Mouse (Mus musculus) intestine, embryonic 15.5 days (tissue): Measurements from ENCODE around the gene Id3. TPM values are rescaled to one million over a fixed set of nuclear protein-coding genes. Genes with fewer than 3 reads are reported as not detected.
A peak's percentile ranks its signal among the peaks of the same experiment; 100 is the strongest.

ENCODE experiments used
- ATAC-seq: fragments of 200-750 bp; cut with Nextera tagmentation; 2 replicates; pipeline ENCODE4 v1.8.0; 2017; ENCODE audit warnings: moderate TSS enrichment, moderate library complexity
- H3K27ac ChIP-seq: fragments of 300-500 bp; sonication (generic); 2 replicates; pipeline ENCODE4 v1.5.1; 2015; ENCODE audit warnings: mild to moderate bottlenecking, inconsistent platforms
- H3K27me3 ChIP-seq: fragments of 300-500 bp; sonication (generic); replicated peaks from 2 replicates; pipeline ENCODE4 v1.6.1; 2015; ENCODE audit warnings: inconsistent platforms
- H3K36me3 ChIP-seq: fragments of 300-500 bp; sonication (generic); 2 replicates; pipeline ENCODE4 v1.6.1; 2015; ENCODE audit warnings: inconsistent platforms
- H3K4me1 ChIP-seq: fragments of 300-500 bp; sonication (generic); replicated peaks from 2 replicates; pipeline ENCODE4 v1.6.1; 2015; ENCODE audit warnings: inconsistent platforms
- H3K4me2 ChIP-seq: fragments of 300-500 bp; sonication (generic); replicated peaks from 2 replicates; pipeline ENCODE4 v1.6.1; 2015; ENCODE audit warnings: mild to moderate bottlenecking, inconsistent platforms
- H3K4me3 ChIP-seq: fragments of 300-500 bp; sonication (generic); replicated peaks from 2 replicates; pipeline ENCODE4 v1.5.1; 2015; ENCODE audit warnings: inconsistent platforms
- H3K9ac ChIP-seq: fragments of 300-500 bp; sonication (generic); 2 replicates; pipeline ENCODE4 v1.6.1; 2015; ENCODE audit warnings: inconsistent platforms
- H3K9me3 ChIP-seq: fragments of 300-500 bp; sonication (generic); 2 replicates; pipeline ENCODE4 v1.6.1; 2016; ENCODE audit warnings: inconsistent platforms
- WGBS: fragments of 180-500 bp; shearing (Covaris S2); methylation state at CpG from one replicate; pipeline ENCODE4 v1.1.7; 2015; 5-methylcytosine and 5-hydroxymethylcytosine counted together
- polyA plus RNA-seq: library from polyadenylated mRNA; unstranded; fragments of >200 nt; fragmentation: Nextera tagmentation; extraction: Ambion mirVana; gene quantifications from 2 replicates; pipeline ENCODE4 v1.2.1, GENCODE M21; 2015

Gene Id3
- polyA plus RNA-seq, 1 experiment from 2014 or later, result 285 TPM

DNA sequence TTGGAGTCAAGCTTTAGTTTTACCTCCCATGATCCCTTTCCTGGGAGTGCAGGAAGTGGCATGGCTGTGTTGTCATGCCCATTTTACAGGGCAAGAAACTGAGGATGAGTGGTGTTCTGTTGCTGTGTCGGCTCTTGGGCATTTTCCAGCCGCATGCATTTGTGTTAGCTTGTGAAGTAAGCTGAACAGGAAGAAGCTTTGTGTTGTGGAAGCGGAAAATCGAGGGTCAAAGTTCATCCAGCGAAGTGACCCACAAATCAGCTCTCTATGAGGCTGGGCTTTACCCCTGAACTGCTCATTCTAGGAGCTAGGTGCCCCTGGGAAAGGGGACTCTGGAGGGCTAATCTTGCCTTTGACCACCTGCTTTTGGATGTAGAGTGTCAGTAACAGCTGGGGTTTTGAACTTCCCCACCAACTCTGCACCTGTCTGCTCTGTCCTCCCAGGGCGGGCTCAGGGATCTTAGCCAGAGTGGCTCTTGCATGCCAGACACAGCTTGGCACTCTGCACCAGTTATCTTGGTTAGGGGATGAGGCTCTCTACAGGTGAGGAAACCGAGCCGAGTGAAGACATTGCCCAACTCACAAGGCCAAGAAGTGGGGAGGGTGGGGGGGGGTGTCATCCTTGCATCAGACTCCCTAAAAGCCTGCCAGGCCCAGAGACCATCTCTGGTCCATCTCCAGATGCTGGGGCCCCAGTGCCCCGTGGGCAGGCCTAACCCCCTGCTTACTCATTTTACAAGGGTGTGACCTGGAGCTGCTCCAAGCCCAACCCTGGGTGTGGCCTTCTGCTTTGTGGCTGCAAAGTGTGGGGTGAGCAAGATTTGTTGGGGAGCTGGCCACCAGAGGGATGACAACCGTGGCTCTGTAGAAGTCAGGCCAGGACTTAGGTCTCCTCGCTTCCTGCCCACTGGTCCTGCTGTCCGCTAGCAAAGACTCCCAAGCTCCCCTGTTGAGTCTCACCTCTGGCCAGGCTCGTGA lies 31.2 kb downstream of the Id3 start:
- WGBS, result 58% methylated on average over 13 of the region's 13 CpGs
- ATAC-seq, result peak; percentile 50
- no peaks in the 10 kb centered on the region for H3K27me3 ChIP-seq
- peaks cover 54% of the 10 kb centered on the region for H3K4me1 ChIP-seq
- H3K27ac ChIP-seq, result peak overlapping the region; percentile 70
- H3K36me3 ChIP-seq, result no peaks in the 10 kb centered on the region
- H3K4me3 ChIP-seq, result peak overlapping the region; percentile 75; the same call in 1 of the 2 replicates
- 0 out of 2 replicates have a peak overlapping the region, but pooled peaks have one; percentile 17 for H3K9ac ChIP-seq
- H3K4me2 ChIP-seq, result peak overlapping the region; percentile 97
- H3K9me3 ChIP-seq, result no peaks in the 10 kb centered on the region

DNA sequence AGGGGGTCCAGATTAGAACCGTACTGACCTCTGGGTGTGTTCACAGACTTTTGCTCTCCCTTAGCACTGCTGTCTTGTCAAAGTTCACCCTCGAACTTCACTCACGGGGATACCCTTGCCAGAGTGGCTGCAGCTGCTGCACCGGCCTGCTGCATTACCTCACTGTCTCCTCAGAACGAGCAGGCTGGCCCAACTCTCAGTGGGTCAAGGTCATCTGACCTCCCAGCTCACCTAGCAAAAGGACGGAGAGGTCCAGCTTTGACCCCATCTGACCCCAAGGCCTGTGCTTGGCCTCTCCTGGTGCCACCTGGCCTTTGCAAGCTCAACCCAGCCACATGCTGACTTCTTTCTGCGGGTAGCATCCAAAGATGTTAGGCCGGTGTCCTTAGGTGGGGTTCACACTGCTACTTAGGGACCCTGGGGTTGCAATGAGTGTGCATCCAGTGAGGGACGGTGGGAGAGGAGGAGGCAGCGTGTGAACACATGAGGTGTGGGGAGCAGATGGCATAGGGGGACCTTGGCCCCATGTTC lies 32.8 kb downstream of the Id3 start:
- no peak overlapping the region for H3K4me3 ChIP-seq
- ATAC-seq, result no peak
- H3K4me1 ChIP-seq, result peaks cover 64% of the 10 kb centered on the region
- 0 out of 2 replicates have a peak overlapping the region, but pooled peaks have one; percentile 19 for H3K4me2 ChIP-seq
- WGBS, result 62% methylated on average over 10 of the region's 10 CpGs
- 0 out of 2 replicates have a peak overlapping the region, but pooled peaks have one; percentile 45 for H3K27ac ChIP-seq
- no peak overlapping the region for H3K9ac ChIP-seq
- H3K9me3 ChIP-seq, result no peaks in the 10 kb centered on the region
- no peaks in the 10 kb centered on the region for H3K36me3 ChIP-seq
- no peaks in the 10 kb centered on the region for H3K27me3 ChIP-seq

DNA sequence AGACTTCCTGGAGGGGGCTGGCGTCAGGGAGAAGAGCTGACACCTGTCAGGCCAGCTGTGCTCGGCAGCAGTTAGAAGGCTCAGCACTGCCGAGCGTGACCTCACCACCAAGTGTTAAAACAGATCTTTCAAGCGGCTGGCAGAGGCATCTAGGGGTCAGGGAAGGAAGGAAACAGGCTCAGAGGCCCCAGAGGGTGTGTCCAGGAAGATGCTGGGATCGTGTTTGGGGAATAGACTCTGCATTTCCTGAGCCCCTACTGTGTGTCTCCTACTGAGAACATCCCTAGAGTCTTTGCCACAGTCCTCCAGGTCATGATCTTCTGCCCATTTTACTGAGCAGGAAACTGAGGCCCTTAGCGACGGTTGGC lies 33.9 kb downstream of the Id3 start:
- peaks cover 62% of the 10 kb centered on the region for H3K4me1 ChIP-seq

DNA sequence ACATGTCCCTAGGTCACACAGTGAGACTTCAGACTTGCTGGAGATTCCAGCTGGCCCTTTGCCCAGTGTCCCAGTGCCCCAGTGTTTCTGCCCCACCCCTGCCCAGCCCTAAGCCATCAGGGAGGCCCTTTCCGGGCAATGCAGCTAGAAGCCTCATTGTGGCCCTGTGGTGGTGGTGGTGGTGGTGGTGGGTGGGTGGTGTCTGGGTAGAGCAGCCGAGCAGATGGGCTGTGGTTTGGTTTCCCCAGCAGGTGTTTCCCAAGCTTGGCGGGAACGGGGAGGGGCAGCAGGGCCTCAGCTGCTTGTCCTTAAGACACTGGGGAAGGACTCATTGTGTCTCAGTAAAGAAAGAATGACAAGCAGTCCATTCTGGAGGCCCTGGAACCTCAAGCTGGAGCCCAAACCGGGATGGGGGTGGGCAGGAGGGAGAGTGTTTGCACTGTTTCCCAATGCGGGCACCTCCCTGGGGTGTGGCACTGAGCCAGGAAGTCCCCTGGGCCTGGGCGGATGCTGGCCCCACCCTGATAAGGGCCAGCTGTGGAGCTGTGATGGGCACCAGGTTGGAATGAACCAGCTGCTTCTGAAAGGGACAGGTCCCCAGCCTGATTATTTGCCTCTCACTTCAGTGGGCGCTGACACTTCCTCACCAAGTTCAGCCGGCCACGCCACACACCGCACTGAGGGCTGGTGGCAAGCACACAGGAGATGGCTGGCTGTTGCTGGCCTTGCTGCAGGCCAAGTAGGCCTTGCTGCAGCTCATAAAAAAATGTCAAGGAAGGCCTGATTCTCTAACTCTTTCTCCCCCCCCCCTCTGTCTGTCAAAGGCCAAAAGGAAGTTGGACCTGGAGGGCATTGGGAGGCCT lies 34.5 kb downstream of the Id3 start:
- Histone ChIP-seq H3K4me3 (no peak overlapping the region), H3K36me3 (no peaks in the 10 kb centered on the region), H3K27ac (peak overlapping the region; percentile 81), H3K9me3 (no peaks in the 10 kb centered on the region), H3K4me2 (peak overlapping the region; percentile 19), H3K9ac (no peak overlapping the region), H3K4me1 (peaks cover 62% of the 10 kb centered on the region), H3K27me3 (no peaks in the 10 kb centered on the region)
- WGBS, result 44% methylated on average over 11 of the region's 11 CpGs
- peak; percentile 77 for ATAC-seq

More for the DNA sequence above, 33.9 kb downstream of the Id3 start:
- H3K36me3 ChIP-seq, result no peaks in the 10 kb centered on the region
- 38% methylated on average over 8 of the region's 8 CpGs for WGBS
- no peaks in the 10 kb centered on the region for H3K27me3 ChIP-seq
- ATAC-seq, result no peak
- H3K9me3 ChIP-seq, result no peaks in the 10 kb centered on the region
- H3K4me2 ChIP-seq, result 0 out of 2 replicates have a peak overlapping the region, but pooled peaks have one; percentile 19
- H3K27ac ChIP-seq, result peak overlapping the region; percentile 81
- H3K4me3 ChIP-seq, result no peak overlapping the region
- no peak overlapping the region for H3K9ac ChIP-seq

DNA sequence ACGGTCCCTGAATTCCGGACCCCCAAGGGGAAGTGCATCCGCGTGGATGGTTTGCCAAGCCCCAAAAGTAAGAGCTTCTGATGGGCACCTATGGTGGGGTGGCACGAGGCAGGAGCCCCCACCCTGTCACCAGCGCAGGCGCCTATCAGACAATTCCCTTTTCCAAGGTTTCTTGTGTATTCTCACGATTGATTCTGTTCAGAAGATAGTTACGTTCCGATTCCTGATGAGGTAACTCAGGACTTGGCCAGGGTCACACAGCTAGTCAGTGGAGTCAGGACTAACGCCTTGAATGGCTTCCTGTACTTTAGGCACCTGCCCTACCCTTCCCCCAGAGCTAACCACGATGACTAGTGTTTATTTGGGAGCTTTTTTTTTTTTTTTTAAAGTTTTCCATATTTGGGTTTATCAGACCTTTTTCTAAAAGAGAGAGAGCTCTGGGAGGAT lies 35.2 kb downstream of the Id3 start:
- Histone ChIP-seq H3K9me3 (no peaks in the 10 kb centered on the region), H3K27ac (peak overlapping the region; percentile 81), H3K4me2 (no peak overlapping the region), H3K27me3 (no peaks in the 10 kb centered on the region), H3K4me3 (no peak overlapping the region), H3K36me3 (no peaks in the 10 kb centered on the region), H3K4me1 (peaks cover 57% of the 10 kb centered on the region), H3K9ac (no peak overlapping the region)
- no peak for ATAC-seq
- 82% methylated on average over 12 of the region's 12 CpGs for WGBS

DNA sequence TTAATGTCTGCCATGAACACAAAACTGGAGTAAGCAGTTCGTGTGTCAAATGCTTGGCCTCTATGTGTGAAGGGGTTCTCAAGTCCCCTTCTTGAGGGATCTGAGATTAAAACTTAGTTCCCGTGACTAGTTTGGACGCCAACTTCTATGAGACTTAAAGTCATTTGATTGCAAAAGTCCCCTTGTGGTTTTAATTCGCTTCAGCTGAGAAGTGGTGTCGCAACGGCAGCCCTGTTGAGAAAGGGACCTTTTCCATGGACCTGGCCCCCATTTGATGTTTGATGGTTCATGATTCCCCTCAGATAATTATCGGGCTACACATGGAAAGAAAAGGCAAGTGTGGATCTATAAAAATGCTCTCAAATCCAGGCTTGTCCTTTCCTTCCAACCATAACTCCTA lies 36.2 kb downstream of the Id3 start:
- peaks cover 50% of the 10 kb centered on the region for H3K4me1 ChIP-seq
- WGBS, result 90% methylated on average over 7 of the region's 7 CpGs
- no peak overlapping the region for H3K9ac ChIP-seq
- no peaks in the 10 kb centered on the region for H3K36me3 ChIP-seq
- H3K27ac ChIP-seq, result no peak overlapping the region
- H3K27me3 ChIP-seq, result no peaks in the 10 kb centered on the region
- no peak overlapping the region for H3K4me3 ChIP-seq
- no peak for ATAC-seq
- H3K9me3 ChIP-seq, result no peaks in the 10 kb centered on the region
- 0 out of 2 replicates have a peak overlapping the region, but pooled peaks have one; percentile 46 for H3K4me2 ChIP-seq

DNA sequence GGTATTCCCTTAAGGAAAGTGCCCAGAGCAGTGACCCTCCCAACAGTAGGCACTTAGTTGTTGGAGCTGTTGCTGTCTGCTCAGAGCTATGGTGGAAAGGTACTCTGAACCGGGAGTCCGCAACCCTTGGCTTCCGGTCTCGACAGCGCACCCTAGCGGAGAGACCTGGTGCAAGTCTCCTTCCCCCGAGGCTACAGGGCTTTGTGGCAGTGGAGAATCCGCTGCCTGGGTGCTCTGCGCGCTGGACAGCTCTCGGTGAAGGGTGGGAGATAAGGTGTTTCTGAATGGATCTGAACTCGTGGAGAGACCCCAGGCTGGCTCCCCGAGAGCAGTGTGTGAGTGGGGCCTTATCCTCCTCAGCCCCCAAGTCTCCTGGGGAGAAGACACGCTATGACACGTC lies 36.7 kb downstream of the Id3 start:
- Histone ChIP-seq H3K4me3 (peak overlapping the region; percentile 24), H3K9me3 (no peaks in the 10 kb centered on the region), H3K36me3 (no peaks in the 10 kb centered on the region), H3K27ac (0 out of 2 replicates have a peak overlapping the region, but pooled peaks have one; percentile 22), H3K9ac (no peak overlapping the region), H3K4me1 (peaks cover 45% of the 10 kb centered on the region), H3K4me2 (peak overlapping the region; percentile 46), H3K27me3 (no peaks in the 10 kb centered on the region)
- 14% methylated on average over 15 of the region's 15 CpGs for WGBS
- 0 out of 2 replicates have a peak, but pooled peaks have one; percentile 11 for ATAC-seq

DNA sequence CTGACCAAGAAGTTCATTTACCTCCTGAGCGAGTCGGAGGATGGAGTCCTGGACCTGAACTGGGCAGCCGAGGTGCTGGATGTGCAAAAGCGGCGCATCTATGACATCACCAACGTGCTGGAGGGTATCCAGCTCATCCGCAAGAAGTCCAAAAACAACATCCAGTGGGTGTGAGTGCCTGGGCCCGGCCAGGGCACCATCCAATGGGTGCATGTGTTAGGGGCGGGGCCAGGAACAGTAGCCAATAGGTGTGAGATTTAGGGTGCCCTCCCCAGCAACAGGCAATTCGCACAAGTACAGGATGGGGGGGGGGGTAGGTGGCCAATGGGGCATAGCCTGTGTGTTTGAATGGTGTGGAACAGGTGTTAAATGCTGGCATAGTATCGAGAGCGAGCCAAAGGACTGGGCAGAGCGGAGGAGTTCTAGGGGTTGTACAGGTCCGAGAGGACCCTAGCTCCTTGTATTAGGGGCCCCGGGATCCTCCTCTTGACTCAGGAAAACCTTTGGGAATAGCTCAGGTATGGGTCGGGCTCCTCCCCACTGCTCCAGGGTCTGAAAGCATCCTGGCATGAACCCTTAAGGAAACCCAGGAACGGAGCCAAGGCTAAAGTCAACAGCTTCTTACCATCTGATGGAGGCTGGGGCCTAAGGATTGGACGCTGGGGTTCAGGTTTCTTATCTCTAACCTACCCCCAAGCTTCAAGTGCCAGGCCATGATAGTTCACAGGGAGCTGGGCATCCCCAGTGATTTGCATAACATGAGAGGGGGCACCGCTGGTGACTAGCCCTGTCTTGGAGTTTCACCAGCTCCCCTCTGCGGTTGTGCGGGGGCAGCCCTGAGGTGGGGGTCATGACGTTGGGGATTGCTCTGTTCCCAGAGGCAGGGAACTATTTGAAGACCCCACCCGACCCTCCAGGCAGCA lies 37.4 kb downstream of the Id3 start:
- Histone ChIP-seq H3K9ac (no peak overlapping the region), H3K4me3 (peak overlapping the region; percentile 24), H3K27ac (0 out of 2 replicates have a peak overlapping the region, but pooled peaks have one; percentile 22), H3K27me3 (no peaks in the 10 kb centered on the region), H3K4me1 (peaks cover 44% of the 10 kb centered on the region), H3K9me3 (no peaks in the 10 kb centered on the region), H3K36me3 (no peaks in the 10 kb centered on the region), H3K4me2 (peak overlapping the region; percentile 46)
- ATAC-seq, result peak; percentile 28
- WGBS, result 33% methylated on average over 23 of the region's 23 CpGs

DNA sequence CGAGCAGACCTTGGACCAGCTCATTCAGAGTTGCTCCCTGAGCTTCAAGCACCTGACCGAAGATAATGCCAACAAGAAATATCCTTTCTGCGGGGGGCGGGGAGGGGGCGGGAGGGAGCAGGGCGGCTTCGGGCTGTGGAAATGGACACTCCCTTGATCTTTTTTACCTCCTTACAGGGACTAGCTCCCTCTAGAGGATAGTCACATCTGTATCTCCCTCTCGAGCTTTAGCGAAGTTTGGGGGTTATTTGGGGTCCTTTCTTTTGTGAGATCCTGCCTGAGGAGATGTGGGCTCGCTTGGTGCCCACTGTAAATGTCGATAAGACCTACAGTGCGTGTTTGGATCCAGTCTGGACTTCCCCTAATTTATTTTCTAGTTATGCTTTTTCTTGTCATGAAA lies 38.1 kb downstream of the Id3 start:
- no peak overlapping the region for H3K9ac ChIP-seq
- 31% methylated on average over 12 of the region's 12 CpGs for WGBS
- ATAC-seq, result no peak
- H3K36me3 ChIP-seq, result no peaks in the 10 kb centered on the region
- H3K27me3 ChIP-seq, result no peaks in the 10 kb centered on the region
- H3K4me2 ChIP-seq, result peak overlapping the region; percentile 26; the same call in 1 of the 2 replicates
- no peak overlapping the region for H3K4me3 ChIP-seq
- peaks cover 44% of the 10 kb centered on the region for H3K4me1 ChIP-seq
- 0 out of 2 replicates have a peak overlapping the region, but pooled peaks have one; percentile 13 for H3K27ac ChIP-seq
- no peaks in the 10 kb centered on the region for H3K9me3 ChIP-seq

DNA sequence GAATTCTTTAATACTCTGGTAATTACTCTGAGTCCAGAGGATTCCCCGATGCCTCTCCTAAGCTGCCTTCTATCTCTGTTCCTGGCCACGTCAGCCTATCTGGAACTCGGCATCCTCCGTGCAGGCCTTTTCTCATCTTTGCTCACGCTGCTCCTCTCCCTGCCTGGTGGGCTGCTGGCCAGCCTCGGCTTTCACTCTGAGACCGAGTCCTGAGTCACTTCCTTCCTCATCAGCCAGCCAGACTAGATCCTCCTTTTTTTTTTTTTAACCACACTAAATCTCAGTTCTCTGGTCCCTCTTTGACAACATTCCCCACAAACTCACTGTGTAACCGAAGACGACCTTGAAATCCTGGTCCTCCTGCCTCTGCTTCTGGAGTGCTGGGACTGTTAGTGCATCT lies 42.1 kb downstream of the Id3 start:
- Histone ChIP-seq H3K27me3 (no peaks in the 10 kb centered on the region), H3K4me1 (peaks cover 25% of the 10 kb centered on the region), H3K4me3 (no peak overlapping the region), H3K27ac (no peak overlapping the region), H3K9me3 (no peaks in the 10 kb centered on the region), H3K4me2 (no peak overlapping the region), H3K9ac (no peak overlapping the region), H3K36me3 (0 out of 2 replicates have a peak, but pooled peaks cover 4% of the 10 kb centered on the region)
- ATAC-seq, result no peak
- WGBS, result 61% methylated on average over 9 of the region's 9 CpGs

DNA sequence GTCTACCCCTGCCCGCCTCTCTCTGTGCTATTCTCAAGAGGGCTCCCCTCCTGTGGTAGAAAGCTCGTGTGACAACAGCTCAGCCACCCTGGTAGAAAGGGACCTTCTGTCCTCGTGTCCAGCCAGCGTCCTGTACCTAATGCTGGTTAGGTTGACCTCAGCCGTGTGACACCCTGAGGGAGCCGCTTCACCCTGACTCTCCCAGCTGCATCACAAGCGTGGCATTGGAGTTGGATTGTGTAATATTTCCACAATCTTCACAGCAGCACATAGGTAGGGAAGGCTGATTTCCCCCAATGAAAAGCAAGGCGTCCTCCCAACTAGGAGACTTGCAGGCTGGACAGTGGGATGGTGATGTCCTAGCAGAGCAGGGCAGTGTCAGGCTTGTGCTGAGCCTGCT lies 43.0 kb downstream of the Id3 start:
- ATAC-seq, result no peak; the same call in 1 of the 2 replicates
- Histone ChIP-seq H3K9ac (peak overlapping the region; percentile 11; the same call in 1 of the 2 replicates), H3K4me1 (0 out of 2 replicates have a peak, but pooled peaks cover 20% of the 10 kb centered on the region), H3K36me3 (0 out of 2 replicates have a peak, but pooled peaks cover 4% of the 10 kb centered on the region), H3K27me3 (no peaks in the 10 kb centered on the region), H3K4me3 (no peak overlapping the region; the same call in 1 of the 2 replicates), H3K4me2 (peak overlapping the region; percentile 49), H3K27ac (peak overlapping the region; percentile 76), H3K9me3 (no peaks in the 10 kb centered on the region)
- 74% methylated on average over 8 of the region's 8 CpGs for WGBS
